Mouse (Mus musculus): Measurements from ENCODE around the gene Tmx4. TPM values are rescaled to one million over a fixed set of nuclear protein-coding genes. Genes with fewer than 3 reads are reported as not detected.

Gene Tmx4
- total and polyA plus RNA-seq, 2 experiments from 2014 or later = 110 to 153 TPM

GRCm38 (mm10) chr2:134549770-134550169 lies 94.2 kb downstream of the Tmx4 start:
- Histone ChIP-seq H3K27ac (ENCODE audit: low read depth, low read length) (no peak overlapping the region), H3K4me1 (ENCODE audit: insufficient read depth, low read length) (no peaks in the 10 kb centered on the region), H3K9ac (replicated peaks; ENCODE audit: low read length, poor library complexity, severe bottlenecking) (no peak overlapping the region), H3K4me3 (ENCODE audit: low read depth, low read length) (no peak overlapping the region), H3K36me3 (ENCODE audit: insufficient read depth, low read length) (no peaks in the 10 kb centered on the region), H3K4me2 (ENCODE audit: low read depth, low read length, poor library complexity, severe bottlenecking) (no peak overlapping the region), H3K27me3 (ENCODE audit: insufficient read depth, low read length) (no peaks in the 10 kb centered on the region), H3K9me3 (ENCODE audit: low read length) (no peaks in the 10 kb centered on the region)
- ATAC-seq (ENCODE audit: low FRiP score) (no peak), DNase-seq (ENCODE audit: low spot score) (peak; percentile 76)
- peak; percentile 87 for TF ChIP-seq CTCF (IDR thresholded peaks at IDR 0.05)
- WGBS = 28% methylated on average over 4 of the region's 4 CpGs

- H3K4me2 ChIP-seq (ENCODE audit: low read depth, low read length, poor library complexity, severe bottlenecking) = no peak overlapping the region
- no peak for DNase-seq (ENCODE audit: low spot score)
- no peak overlapping the region for H3K9ac ChIP-seq (replicated peaks; ENCODE audit: low read length, poor library complexity, severe bottlenecking)
- ATAC-seq (ENCODE audit: low FRiP score) = no peak
- no peaks in the 10 kb centered on the region for H3K9me3 ChIP-seq (ENCODE audit: low read length)
- H3K4me1 ChIP-seq (ENCODE audit: insufficient read depth, low read length) = no peaks in the 10 kb centered on the region
- H3K27me3 ChIP-seq (ENCODE audit: insufficient read depth, low read length) = no peaks in the 10 kb centered on the region
- no peaks in the 10 kb centered on the region for H3K36me3 ChIP-seq (ENCODE audit: insufficient read depth, low read length)
- WGBS = 76% methylated on average over 5 of the region's 5 CpGs
- no peak for TF ChIP-seq CTCF (IDR thresholded peaks at IDR 0.05)
- H3K4me3 ChIP-seq (ENCODE audit: low read depth, low read length) = no peak overlapping the region
- H3K27ac ChIP-seq (ENCODE audit: low read depth, low read length) = no peak overlapping the region
Observed at GRCm38 (mm10) chr2:134545116-134545515, 98.8 kb downstream of the Tmx4 start.

GRCm38 (mm10) chr2:134544321-134545065 lies 99.5 kb downstream of the Tmx4 start:
- Histone ChIP-seq H3K4me2 (ENCODE audit: low read depth, low read length, poor library complexity, severe bottlenecking) (no peak overlapping the region), H3K9ac (replicated peaks; ENCODE audit: low read length, poor library complexity, severe bottlenecking) (no peak overlapping the region), H3K27ac (ENCODE audit: low read depth, low read length) (no peak overlapping the region), H3K4me1 (ENCODE audit: insufficient read depth, low read length) (no peaks in the 10 kb centered on the region), H3K27me3 (ENCODE audit: insufficient read depth, low read length) (no peaks in the 10 kb centered on the region), H3K9me3 (ENCODE audit: low read length) (no peaks in the 10 kb centered on the region), H3K36me3 (ENCODE audit: insufficient read depth, low read length) (no peaks in the 10 kb centered on the region), H3K4me3 (ENCODE audit: low read depth, low read length) (no peak overlapping the region)
- DNase-seq (ENCODE audit: low spot score) = no peak
- WGBS = 77% methylated on average over 8 of the region's 8 CpGs
- ATAC-seq (ENCODE audit: low FRiP score) = no peak
- no peak for TF ChIP-seq CTCF (IDR thresholded peaks at IDR 0.05)

Other genes with a start within 250 kb of the Tmx4 start
- gene Hao1, start 89.8 kb downstream of the Tmx4 start, total RNA-seq (2014; rRNA removed) = not detected in 2 replicates
- gene Hao1, start 89.8 kb downstream of the Tmx4 start, polyA plus RNA-seq (2015; fragmentation: Nextera tagmentation; extraction: Ambion mirVana) = 0.16 and 0.23 TPM in 2 replicates
- 59.0 and 60.1 TPM in 2 replicates for gene Plcb1, start 141.9 kb upstream of the Tmx4 start, total RNA-seq (2014; rRNA removed)
- gene Plcb1, start 141.9 kb upstream of the Tmx4 start, polyA plus RNA-seq (2015; fragmentation: Nextera tagmentation; extraction: Ambion mirVana) = 27.4 and 36.1 TPM in 2 replicates